Mouse (Mus musculus): Measurements from ENCODE around the gene Mkrn1.

GRCm38 (mm10) chr6:39434886-39435492, 14.7 kb upstream of the Mkrn1 start:
- TF ChIP-seq POLR2A (IDR thresholded peaks at IDR 0.05; ENCODE audit: low read depth, low read length), result no peak
- no peak for TF ChIP-seq CTCF (conservative IDR thresholded peaks at IDR 0.05; ENCODE audit: insufficient read depth, insufficient read length, low read depth, low read length)

Measured in kidney, adult 2 months (tissue).